Mouse (Mus musculus): ENCODE measurements around the gene Gaa. TPM values are rescaled to one million over a fixed set of nuclear protein-coding genes. Genes with fewer than 3 reads are reported as not detected.
"Not testable (repeated sequence)": the region's sequence is repeated elsewhere in the genome, so short reads cannot be mapped to it uniquely, and the experiment has no call there.

Gaa gene
- polyA plus RNA-seq, 1 experiment from 2014 or later, result 121 TPM

- 40% methylated on average over 6 of the region's 6 CpGs for WGBS
- no peak for ATAC-seq
- Histone ChIP-seq H3K4me2 (ENCODE audit: low read length) (no peak overlapping the region), H3K27me3 (replicated peaks; ENCODE audit: control insufficient read depth, insufficient read depth, low read length) (no peaks in the 10 kb centered on the region), H3K9me3 (ENCODE audit: control insufficient read depth, low read length) (no peaks in the 10 kb centered on the region), H3K4me1 (ENCODE audit: control insufficient read depth, insufficient read depth, low read depth, low read length) (peaks cover 13% of the 10 kb centered on the region), H3K4me3 (ENCODE audit: low read length) (no peak overlapping the region), H3K9ac (ENCODE audit: low read depth, low read length) (no peak overlapping the region), H3K27ac (ENCODE audit: low read depth, low read length) (no peak overlapping the region), H3K36me3 (ENCODE audit: control insufficient read depth, insufficient read depth, low read length) (no peaks in the 10 kb centered on the region)
Observed at GRCm38 (mm10) chr11:119249011-119249410, 18.7 kb upstream of the Gaa start.

GRCm38 (mm10) chr11:119250998-119251397 lies 16.7 kb upstream of the Gaa start:
- Histone ChIP-seq H3K9me3 (ENCODE audit: control insufficient read depth, low read length) (no peaks in the 10 kb centered on the region), H3K4me3 (ENCODE audit: low read length) (no peak overlapping the region), H3K36me3 (ENCODE audit: control insufficient read depth, insufficient read depth, low read length) (no peaks in the 10 kb centered on the region), H3K27me3 (replicated peaks; ENCODE audit: control insufficient read depth, insufficient read depth, low read length) (no peaks in the 10 kb centered on the region), H3K27ac (ENCODE audit: low read depth, low read length) (no peak overlapping the region), H3K4me2 (ENCODE audit: low read length) (no peak overlapping the region), H3K9ac (ENCODE audit: low read depth, low read length) (no peak overlapping the region), H3K4me1 (ENCODE audit: control insufficient read depth, insufficient read depth, low read depth, low read length) (peaks cover 13% of the 10 kb centered on the region)
- no peak for ATAC-seq
- WGBS, result 69% methylated on average over 17 of the region's 17 CpGs

- Histone ChIP-seq H3K9ac (ENCODE audit: low read depth, low read length) (peak overlapping the region; percentile 52), H3K27me3 (replicated peaks; ENCODE audit: control insufficient read depth, insufficient read depth, low read length) (no peaks in the 10 kb centered on the region), H3K4me1 (ENCODE audit: control insufficient read depth, insufficient read depth, low read depth, low read length) (peaks cover 13% of the 10 kb centered on the region), H3K36me3 (ENCODE audit: control insufficient read depth, insufficient read depth, low read length) (no peaks in the 10 kb centered on the region), H3K9me3 (ENCODE audit: control insufficient read depth, low read length) (no peaks in the 10 kb centered on the region), H3K4me2 (ENCODE audit: low read length) (peak overlapping the region; percentile 57), H3K4me3 (ENCODE audit: low read length) (peak overlapping the region; percentile 36), H3K27ac (ENCODE audit: low read depth, low read length) (no peak overlapping the region)
- 7% methylated on average over 22 of the region's 22 CpGs for WGBS
- peak; percentile 83 for ATAC-seq
Observed at GRCm38 (mm10) chr11:119252854-119253541, 14.7 kb upstream of the Gaa start.

- peaks cover 13% of the 10 kb centered on the region for H3K4me1 ChIP-seq (ENCODE audit: control insufficient read depth, insufficient read depth, low read depth, low read length)
- not testable (repeated sequence) for ATAC-seq; H3K9ac ChIP-seq (ENCODE audit: low read depth, low read length); H3K4me3 ChIP-seq (ENCODE audit: low read length); H3K36me3 ChIP-seq (ENCODE audit: control insufficient read depth, insufficient read depth, low read length); H3K4me2 ChIP-seq (ENCODE audit: low read length); H3K9me3 ChIP-seq (ENCODE audit: control insufficient read depth, low read length); H3K27ac ChIP-seq (ENCODE audit: low read depth, low read length); H3K27me3 ChIP-seq (replicated peaks; ENCODE audit: control insufficient read depth, insufficient read depth, low read length)
- WGBS, result 87% methylated on average over 5 of the region's 5 CpGs
Observed at GRCm38 (mm10) chr11:119256557-119256956, 11.1 kb upstream of the Gaa start.

GRCm38 (mm10) chr11:119258216-119258571 lies 9.5 kb upstream of the Gaa start:
- H3K27me3 ChIP-seq (replicated peaks; ENCODE audit: control insufficient read depth, insufficient read depth, low read length), result no peaks in the 10 kb centered on the region
- peak overlapping the region; percentile 71 for H3K27ac ChIP-seq (ENCODE audit: low read depth, low read length)
- peak overlapping the region; percentile 32 for H3K4me3 ChIP-seq (ENCODE audit: low read length)
- H3K4me1 ChIP-seq (ENCODE audit: control insufficient read depth, insufficient read depth, low read depth, low read length), result peaks cover 4% of the 10 kb centered on the region
- H3K9me3 ChIP-seq (ENCODE audit: control insufficient read depth, low read length), result no peaks in the 10 kb centered on the region
- H3K9ac ChIP-seq (ENCODE audit: low read depth, low read length), result peak overlapping the region; percentile 49
- H3K36me3 ChIP-seq (ENCODE audit: control insufficient read depth, insufficient read depth, low read length), result no peaks in the 10 kb centered on the region
- ATAC-seq, result 0 out of 2 replicates have a peak, but pooled peaks have one; percentile 4
- peak overlapping the region; percentile 55 for H3K4me2 ChIP-seq (ENCODE audit: low read length)
- WGBS, result 59% methylated on average over 9 of the region's 9 CpGs

- H3K9me3 ChIP-seq (ENCODE audit: control insufficient read depth, low read length), result no peaks in the 10 kb centered on the region
- H3K9ac ChIP-seq (ENCODE audit: low read depth, low read length), result peak overlapping the region; percentile 49
- WGBS, result 62% methylated on average over 23 of the region's 23 CpGs
- ATAC-seq, result peak; percentile 77
- H3K36me3 ChIP-seq (ENCODE audit: control insufficient read depth, insufficient read depth, low read length), result no peaks in the 10 kb centered on the region
- no peaks in the 10 kb centered on the region for H3K4me1 ChIP-seq (ENCODE audit: control insufficient read depth, insufficient read depth, low read depth, low read length)
- H3K4me2 ChIP-seq (ENCODE audit: low read length), result peak overlapping the region; percentile 55
- H3K4me3 ChIP-seq (ENCODE audit: low read length), result peak overlapping the region; percentile 32
- H3K27ac ChIP-seq (ENCODE audit: low read depth, low read length), result peak overlapping the region; percentile 71
- H3K27me3 ChIP-seq (replicated peaks; ENCODE audit: control insufficient read depth, insufficient read depth, low read length), result no peaks in the 10 kb centered on the region
Observed at GRCm38 (mm10) chr11:119258572-119259322, 8.9 kb upstream of the Gaa start.

- H3K4me3 ChIP-seq (ENCODE audit: low read length), result no peak overlapping the region
Observed at GRCm38 (mm10) chr11:119259977-119260376, 7.7 kb upstream of the Gaa start.

GRCm38 (mm10) chr11:119264413-119264812 lies 3.3 kb upstream of the Gaa start:
- no peak overlapping the region for H3K27ac ChIP-seq (ENCODE audit: low read depth, low read length)
- no peaks in the 10 kb centered on the region for H3K27me3 ChIP-seq (replicated peaks; ENCODE audit: control insufficient read depth, insufficient read depth, low read length)
- WGBS, result 95% methylated on average over 13 of the region's 13 CpGs
- no peaks in the 10 kb centered on the region for H3K36me3 ChIP-seq (ENCODE audit: control insufficient read depth, insufficient read depth, low read length)
- no peak overlapping the region for H3K9ac ChIP-seq (ENCODE audit: low read depth, low read length)
- H3K4me3 ChIP-seq (ENCODE audit: low read length), result no peak overlapping the region
- peaks cover 14% of the 10 kb centered on the region for H3K4me1 ChIP-seq (ENCODE audit: control insufficient read depth, insufficient read depth, low read depth, low read length)
- no peaks in the 10 kb centered on the region for H3K9me3 ChIP-seq (ENCODE audit: control insufficient read depth, low read length)
- H3K4me2 ChIP-seq (ENCODE audit: low read length), result no peak overlapping the region
- ATAC-seq, result no peak

More at GRCm38 (mm10) chr11:119259977-119260376, 7.7 kb upstream of the Gaa start:
- H3K4me1 ChIP-seq (ENCODE audit: control insufficient read depth, insufficient read depth, low read depth, low read length), result no peaks in the 10 kb centered on the region
- no peak overlapping the region for H3K9ac ChIP-seq (ENCODE audit: low read depth, low read length)
- 93% methylated on average over 8 of the region's 8 CpGs for WGBS
- H3K27ac ChIP-seq (ENCODE audit: low read depth, low read length), result no peak overlapping the region
- no peaks in the 10 kb centered on the region for H3K27me3 ChIP-seq (replicated peaks; ENCODE audit: control insufficient read depth, insufficient read depth, low read length)
- no peaks in the 10 kb centered on the region for H3K9me3 ChIP-seq (ENCODE audit: control insufficient read depth, low read length)
- no peak overlapping the region for H3K4me2 ChIP-seq (ENCODE audit: low read length)
- no peak for ATAC-seq
- no peaks in the 10 kb centered on the region for H3K36me3 ChIP-seq (ENCODE audit: control insufficient read depth, insufficient read depth, low read length)

GRCm38 (mm10) chr11:119265811-119266210 lies 1.9 kb upstream of the Gaa start:
- Histone ChIP-seq H3K27me3 (replicated peaks; ENCODE audit: control insufficient read depth, insufficient read depth, low read length) (no peaks in the 10 kb centered on the region), H3K27ac (ENCODE audit: low read depth, low read length) (no peak overlapping the region), H3K9me3 (ENCODE audit: control insufficient read depth, low read length) (no peaks in the 10 kb centered on the region), H3K4me1 (ENCODE audit: control insufficient read depth, insufficient read depth, low read depth, low read length) (peaks cover 14% of the 10 kb centered on the region), H3K4me2 (ENCODE audit: low read length) (no peak overlapping the region), H3K4me3 (ENCODE audit: low read length) (no peak overlapping the region), H3K36me3 (ENCODE audit: control insufficient read depth, insufficient read depth, low read length) (no peaks in the 10 kb centered on the region), H3K9ac (ENCODE audit: low read depth, low read length) (no peak overlapping the region)
- no peak for ATAC-seq
- WGBS, result 75% methylated on average over 7 of the region's 7 CpGs

Data from hindbrain, embryonic 16.5 days (tissue).